Mouse (Mus musculus): Measurements from ENCODE around the gene Mbd5. TPM values are rescaled to one million over a fixed set of nuclear protein-coding genes. Genes with fewer than 3 reads are reported as not detected.

The Mbd5 gene
- polyA plus RNA-seq (2015; fragmentation: Nextera tagmentation; extraction: Ambion mirVana) = 18.5 and 22.1 TPM in 2 replicates

GRCm38 (mm10) chr2:48948841-48949584 is at the start of gene Mbd5:
Gene Mbd5 (plus strand): TSS chr2:48949508.

GRCm38 (mm10) chr2:48950252-48950315 is 776 bp downstream of the Mbd5 start, which contains the start of gene Orc4:
Gene Orc4 (minus strand): TSS chr2:48950277.

Other genes with a start within 250 kb of the Mbd5 start
- gene Acvr2a, start 135.4 kb upstream of the Mbd5 start, polyA plus RNA-seq (2015; fragmentation: Nextera tagmentation; extraction: Ambion mirVana) = 6.8 and 8.3 TPM in 2 replicates
- gene Orc4, start 769 bp downstream of the Mbd5 start, polyA plus RNA-seq (2015; fragmentation: Nextera tagmentation; extraction: Ambion mirVana) = 90.9 and 99.9 TPM in 2 replicates